ENCODE assay signal across 7 mouse cellular contexts in genomic region chr1:170612968-170613872, GRCm38 (mm10). TPM values are rescaled to one million over a fixed set of nuclear protein-coding genes. Genes with fewer than 3 reads are reported as not detected.
DNase-seq lines count a peak whose midpoint lies in the region; ATAC-seq and TF ChIP-seq lines count a peak whose summit lies in the region.

No protein-coding gene starts in this region.

- H3K4me2 ChIP-seq in intestine, postnatal 0 days (replicated peaks; ENCODE audit: low read depth): no peak overlapping the region
- no peak overlapping the region for H3K4me2 ChIP-seq in midbrain, embryonic 11.5 days

- no peak overlapping the region for H3K4me3 ChIP-seq in gastrocnemius, adult 2 months
- no peak overlapping the region for H3K4me3 ChIP-seq in intestine, postnatal 0 days (ENCODE audit: low read depth, low read length)
- no peak overlapping the region for H3K4me3 ChIP-seq in midbrain, embryonic 11.5 days (ENCODE audit: low read depth, low read length)

- no peaks in the 10 kb centered on the region for H3K9me3 ChIP-seq in intestine, postnatal 0 days (ENCODE audit: control insufficient read depth)
- H3K9me3 ChIP-seq in midbrain, embryonic 11.5 days (ENCODE audit: control insufficient read depth, low read length): no peaks in the 10 kb centered on the region

- no peaks in the 10 kb centered on the region for H3K27me3 ChIP-seq in intestine, postnatal 0 days (replicated peaks; ENCODE audit: control insufficient read depth, insufficient read depth, low read length)
- no peaks in the 10 kb centered on the region for H3K27me3 ChIP-seq in midbrain, embryonic 11.5 days (ENCODE audit: control insufficient read depth, insufficient read depth, low read length)

- peak; percentile 86 for TF ChIP-seq CTCF in gastrocnemius, adult 2 months (IDR thresholded peaks at IDR 0.05)
- TF ChIP-seq CTCF in intestine, postnatal 0 days (IDR thresholded peaks at IDR 0.05; ENCODE audit: low read depth): peak; percentile 98

- H3K9ac ChIP-seq in intestine, postnatal 0 days (ENCODE audit: low read depth, low read length): no peak overlapping the region
- H3K9ac ChIP-seq in midbrain, embryonic 11.5 days (ENCODE audit: low read length): no peak overlapping the region

- intact Hi-C loops in gastrocnemius, adult 2 months (cut with DNase I): loop anchor here (1.0 to 5.0 kb wide), 2 partner anchors 321 to 391 kb away; no protein-coding TSS in a partner anchor
- intact Hi-C loops in left cerebral cortex, postnatal 14 days (cut with DNase I): loop anchor here (1.0 to 5.0 kb wide), 2 partner anchors 321 to 396 kb away; partner anchors contain the start of gene Uhmk1

- DNase-seq in adrenal gland, postnatal 14 days: peak; percentile 81
- DNase-seq in embryo, embryonic 10 days (ENCODE audit: low spot score): peak; percentile 84
- DNase-seq in gastrocnemius, adult 2 months: peak; percentile 56
- peak; percentile 70 to 83 for DNase-seq in left cerebral cortex, postnatal 14 days (ENCODE audit: low spot score in 2 of 2)
- peak; percentile 96 for DNase-seq in midbrain, embryonic 11.5 days (ENCODE audit: low spot score, missing footprints)
- DNase-seq in right cerebral cortex, postnatal 4 days: peak; percentile 74

- H3K4me1 ChIP-seq in intestine, postnatal 0 days (replicated peaks; ENCODE audit: control insufficient read depth, insufficient read depth, low read length): no peaks in the 10 kb centered on the region
- H3K4me1 ChIP-seq in midbrain, embryonic 11.5 days (ENCODE audit: control insufficient read depth, insufficient read depth, low read length): no peaks in the 10 kb centered on the region

- no peak overlapping the region for H3K27ac ChIP-seq in gastrocnemius, adult 2 months
- H3K27ac ChIP-seq in intestine, postnatal 0 days (ENCODE audit: low read depth, low read length): no peak overlapping the region
- H3K27ac ChIP-seq in midbrain, embryonic 11.5 days (ENCODE audit: low read depth, low read length): no peak overlapping the region

- no peaks in the 10 kb centered on the region for H3K36me3 ChIP-seq in intestine, postnatal 0 days (ENCODE audit: control insufficient read depth, insufficient read depth)
- no peaks in the 10 kb centered on the region for H3K36me3 ChIP-seq in midbrain, embryonic 11.5 days (ENCODE audit: control insufficient read depth, insufficient read depth, low read length)

- 60% methylated on average over 18 of the region's 18 CpGs for WGBS in intestine, postnatal 0 days
- 62% methylated on average over 18 of the region's 18 CpGs for WGBS in midbrain, embryonic 11.5 days

- peak; percentile 64; the same call in 1 of the 2 replicates for ATAC-seq in intestine, postnatal 0 days
- ATAC-seq in midbrain, embryonic 11.5 days (ENCODE audit: low FRiP score): peak; percentile 97

RNA-seq across cellular contexts. Expression of gene Nos1ap, which starts 23.6 kb away (rescaled TPM):
- total RNA-seq in adrenal gland, postnatal 14 days (2021): 16.4 and 20.0 TPM in 2 replicates
- 1 to 10 TPM in 1 of 2 experiments, under 1 TPM in 1; 0.79 to 2.0 TPM for total RNA-seq in gastrocnemius, adult 2 months (2021)
- polyA plus RNA-seq in intestine, postnatal 0 days (2015; fragmentation: Nextera tagmentation; extraction: Ambion mirVana): 3.8 and 4.4 TPM in 2 replicates
- 100 to 1,000 TPM; 140 to 141 TPM for total RNA-seq in left cerebral cortex, postnatal 14 days (2021)
- 5.7 and 7.8 TPM in 2 replicates for polyA plus RNA-seq in midbrain, embryonic 11.5 days (2014; fragmentation: Nextera tagmentation; extraction: Ambion mirVana)

RNA-seq across cellular contexts. Expression of gene Olfml2b, which starts 31.1 kb away (rescaled TPM):
- 9.0 and 10.1 TPM in 2 replicates for total RNA-seq in adrenal gland, postnatal 14 days (2021)
- 1 to 10 TPM; 2.9 to 6.6 TPM for total RNA-seq in gastrocnemius, adult 2 months (2021)
- polyA plus RNA-seq in intestine, postnatal 0 days (2015; fragmentation: Nextera tagmentation; extraction: Ambion mirVana): 14.5 and 19.5 TPM in 2 replicates
- total RNA-seq in left cerebral cortex, postnatal 14 days (2021): 1 to 10 TPM; 5.3 to 6.6 TPM
- polyA plus RNA-seq in midbrain, embryonic 11.5 days (2014; fragmentation: Nextera tagmentation; extraction: Ambion mirVana): 5.1 and 5.8 TPM in 2 replicates
